Mouse (Mus musculus) myocyte (in vitro differentiated cells): ENCODE data around the gene Glis3.

Experiments
- CEBPB ChIP-seq: IDR thresholded peaks from 2 replicates; pipeline ENCODE4 v1.6.1; 2011; ENCODE audit warnings: mild to moderate bottlenecking, moderate library complexity; ENCODE audit not compliant: poor library complexity, insufficient read depth, severe bottlenecking
- MYOG ChIP-seq, 3 experiments: IDR thresholded peaks; one replicate each; pipeline ENCODE4 v1.6.1; 2011; ENCODE audit warnings: control low read depth in 2 of 3, low read depth in 2 of 3, mild to moderate bottlenecking in 2 of 3; ENCODE audit not compliant: insufficient read length in 2 of 3, control insufficient read depth in 1 of 3, insufficient read depth in 1 of 3
- POLR2A ChIP-seq: IDR thresholded peaks from one replicate; pipeline ENCODE4 v1.6.1; 2011; ENCODE audit warnings: low read depth, mild to moderate bottlenecking, control low read depth, moderate library complexity; ENCODE audit not compliant: insufficient read length
- POLR2AphosphoS2 ChIP-seq: IDR thresholded peaks from one replicate; pipeline ENCODE4 v1.6.1; 2011; ENCODE audit warnings: low read depth, control low read depth; ENCODE audit not compliant: insufficient read length
- SRF ChIP-seq: IDR thresholded peaks from one replicate; pipeline ENCODE4 v1.6.1; 2011; ENCODE audit warnings: low read depth; ENCODE audit not compliant: control insufficient read depth, insufficient read length
- TCF12 ChIP-seq: IDR thresholded peaks from one replicate; pipeline ENCODE4 v1.6.1; 2011; ENCODE audit warnings: mild to moderate bottlenecking, control low read depth; ENCODE audit not compliant: poor library complexity, insufficient read depth, severe bottlenecking
- TCF3 ChIP-seq: IDR thresholded peaks from one replicate; pipeline ENCODE4 v1.6.1; 2011; ENCODE audit warnings: low read depth, control low read depth; ENCODE audit not compliant: insufficient read length
- USF1 ChIP-seq: IDR thresholded peaks from one replicate; pipeline ENCODE4 v1.6.1; 2011; ENCODE audit warnings: low read depth, mild to moderate bottlenecking, control low read depth, moderate library complexity

DNA sequence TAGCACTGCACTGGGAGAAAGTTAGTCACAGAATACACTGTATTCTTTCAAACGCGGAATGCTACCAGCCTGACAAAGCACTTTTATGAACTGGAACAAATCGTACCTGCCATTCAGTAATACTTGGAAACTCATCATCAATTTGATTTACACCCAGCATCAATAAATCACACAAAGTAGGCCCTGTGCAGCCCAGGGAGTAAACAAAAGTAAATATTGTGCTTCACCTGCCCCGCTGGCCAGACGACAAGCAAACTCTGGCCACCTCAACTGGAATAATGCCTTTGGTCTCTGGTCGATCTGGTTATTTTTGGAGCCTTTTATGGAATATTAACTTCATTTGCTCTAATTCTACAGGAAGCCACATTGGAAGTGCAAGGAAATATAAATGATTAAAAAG is 23.0 kb downstream of the Glis3 start:
- TF ChIP-seq POLR2A (no peak), POLR2AphosphoS2 (no peak), MYOG (IDR thresholded peaks at IDR 0.05; ENCODE audit: control insufficient read depth in 1 of 3, insufficient read depth in 1 of 3, insufficient read length in 2 of 3, low read depth in 2 of 3) (no peak), CEBPB (no peak), USF1 (no peak), TCF12 (no peak), TCF3 (no peak), SRF (no peak)
